Mouse (Mus musculus) layer of hippocampus, postnatal 36 days (tissue): ENCODE measurements at regions not wholly inside any gene's neighbourhood (a gene's known extent, or its start where the extent isn't known, plus 50 kb on each side); places are given as distances from the start of the nearest gene placed in this dataset.

Experiments
- DNase-seq, 2 experiments: peaks; one replicate each; pipeline ENCODE4 v3.0.0; 2022

DNA sequence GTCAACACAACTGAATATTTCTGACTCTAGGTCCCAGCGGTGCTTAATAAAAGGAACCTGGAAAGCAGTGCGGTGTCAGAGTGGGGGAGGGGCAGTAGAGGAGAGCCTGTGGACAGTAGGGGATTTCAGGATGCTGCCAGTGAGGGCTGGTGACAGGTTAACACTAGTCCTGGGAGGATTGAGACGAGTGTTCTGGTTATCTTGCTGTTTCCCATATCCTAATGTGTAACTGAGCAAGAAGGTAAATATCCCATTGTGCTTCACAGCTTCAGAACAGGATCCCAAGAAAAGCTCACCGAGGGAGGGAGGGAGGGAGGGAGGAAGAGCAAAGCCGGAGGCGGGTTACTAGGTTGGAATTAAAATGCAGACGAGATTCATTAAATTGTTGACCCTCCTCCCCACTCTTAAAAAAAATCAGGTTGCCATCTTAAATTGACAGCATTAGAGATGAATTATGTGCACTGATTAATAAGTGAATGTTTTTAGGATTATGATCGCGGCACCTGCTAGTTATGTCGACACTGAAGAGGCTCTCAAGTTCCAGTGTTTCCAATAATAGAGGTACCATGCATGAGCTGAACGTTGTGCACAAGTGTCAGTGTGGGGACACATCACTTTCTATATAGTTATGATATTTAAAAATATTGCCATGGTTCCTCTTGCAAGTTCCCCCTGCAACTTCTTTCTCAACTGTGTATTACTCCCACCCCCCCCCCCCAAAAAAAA is 1053.3 kb downstream of the 5730522E02Rik start:
- no peak for DNase-seq

- DNase-seq, result no peak
Observed at GRCm38 (mm10) chr11:25157861-25158245, 1052.7 kb downstream of the 5730522E02Rik start.

GRCm38 (mm10) chr11:25158884-25159283 is 1051.7 kb downstream of the 5730522E02Rik start:
- no peak for DNase-seq

DNA sequence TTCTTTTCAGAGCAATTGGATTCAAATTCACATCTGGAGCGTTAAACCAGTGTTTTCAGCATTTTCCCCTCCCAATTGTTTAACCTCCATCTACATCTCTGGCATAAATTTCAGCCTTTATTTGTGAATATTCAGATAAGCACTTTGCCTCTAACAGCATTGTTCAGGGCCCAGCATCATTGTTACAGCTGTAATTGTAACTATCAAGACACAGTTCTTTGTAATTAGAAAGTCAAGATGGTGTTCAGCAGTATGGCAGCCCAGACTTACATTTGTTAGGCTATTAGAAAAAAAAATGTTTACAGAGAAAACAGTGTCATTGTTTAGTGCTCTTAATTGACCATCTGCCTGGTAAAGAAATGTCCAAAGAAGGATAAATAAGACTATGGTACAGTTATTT is 1042.6 kb downstream of the 5730522E02Rik start:
- DNase-seq, result no peak

- DNase-seq, result no peak
Observed at GRCm38 (mm10) chr11:25171048-25171447, 1039.5 kb downstream of the 5730522E02Rik start.
